17 mouse cellular contexts compared by ENCODE assay signal in the genomic region with DNA sequence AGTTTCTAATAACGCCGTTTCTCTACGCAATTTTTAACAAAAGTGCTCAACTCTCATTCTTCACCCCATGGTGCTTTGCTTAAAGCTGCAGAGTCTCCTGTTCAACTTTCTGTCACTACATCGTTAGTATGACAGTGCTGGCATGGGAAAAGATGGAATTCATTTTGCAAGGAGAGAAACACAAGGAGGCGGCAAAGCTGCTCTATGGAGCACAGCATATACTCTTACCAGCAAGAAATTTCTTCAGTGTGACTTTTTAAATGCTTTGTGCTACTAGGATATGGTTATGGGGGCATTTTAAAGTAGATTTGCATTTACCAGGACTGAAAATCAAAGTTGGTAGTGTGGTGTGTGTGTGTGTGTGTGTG. TPM values are rescaled to one million over a fixed set of nuclear protein-coding genes. Genes with fewer than 3 reads are reported as not detected.
DNase-seq lines count a peak whose midpoint lies in the region; ATAC-seq lines count a peak whose summit lies in the region.
"Had no signal": no experiment of that assay in that cellular context is flagged by ENCODE, and none has a peak within 500 bp of the region (broad histone marks: within the 10 kb centered on the region; RNA-seq: fewer than 3 reads in every experiment).

No protein-coding gene starts in this region.

- H3K9ac ChIP-seq in neural tube, embryonic 11.5 days (ENCODE audit: low read length): no peak overlapping the region
- H3K9ac ChIP-seq in hindbrain, embryonic 13.5 days: no peak overlapping the region
- H3K9ac ChIP-seq in midbrain, embryonic 15.5 days: peak overlapping the region; percentile 18; the same call in 1 of the 2 replicates
- H3K9ac ChIP-seq: embryonic facial prominence, embryonic 12.5 days; heart, embryonic 12.5 days; kidney, embryonic 15.5 days; limb, embryonic 12.5 days had no signal

- H3K36me3 ChIP-seq in neural tube, embryonic 11.5 days (ENCODE audit: control insufficient read depth, insufficient read depth, low read length): no peaks in the 10 kb centered on the region
- H3K36me3 ChIP-seq in hindbrain, embryonic 13.5 days: peaks cover 4% of the 10 kb centered on the region; the same call in 1 of the 2 replicates
- H3K36me3 ChIP-seq in midbrain, embryonic 15.5 days (replicated peaks): no peaks in the 10 kb centered on the region
- H3K36me3 ChIP-seq: embryonic facial prominence, embryonic 12.5 days; heart, embryonic 12.5 days; kidney, embryonic 15.5 days; limb, embryonic 12.5 days had no signal

- no peak for DNase-seq in neural tube, embryonic 11.5 days (ENCODE audit: low spot score)
- DNase-seq in neural tube, embryonic 10.5 days (ENCODE audit: extremely low spot score, low spot score): no peak
- DNase-seq in cerebellum, adult 11-12 months: no peak
- DNase-seq in right cerebral cortex, adult 18-20 months: no peak
- no peak for DNase-seq in layer of hippocampus, adult 9-10 months (ENCODE audit: low spot score)
- DNase-seq: adrenal gland, adult 2 months; gastrocnemius, postnatal 36 days; thymus, postnatal 36 days had no signal

- no peaks in the 10 kb centered on the region for H3K27me3 ChIP-seq in neural tube, embryonic 11.5 days (ENCODE audit: control insufficient read depth, insufficient read depth, low read length)
- H3K27me3 ChIP-seq in hindbrain, embryonic 13.5 days: no peaks in the 10 kb centered on the region
- no peaks in the 10 kb centered on the region for H3K27me3 ChIP-seq in midbrain, embryonic 15.5 days (replicated peaks)
- H3K27me3 ChIP-seq: embryonic facial prominence, embryonic 12.5 days; heart, embryonic 12.5 days; kidney, embryonic 15.5 days; limb, embryonic 12.5 days had no signal

- H3K4me1 ChIP-seq in neural tube, embryonic 11.5 days (ENCODE audit: control insufficient read depth, insufficient read depth, low read length): peaks cover 10% of the 10 kb centered on the region
- H3K4me1 ChIP-seq in hindbrain, embryonic 13.5 days (replicated peaks): peaks cover 38% of the 10 kb centered on the region
- H3K4me1 ChIP-seq in midbrain, embryonic 15.5 days: peaks cover 33% of the 10 kb centered on the region
- H3K4me1 ChIP-seq: heart, embryonic 12.5 days had no signal

- no peak overlapping the region for H3K4me3 ChIP-seq in neural tube, embryonic 11.5 days (ENCODE audit: low read depth, low read length)
- no peak overlapping the region for H3K4me3 ChIP-seq in hindbrain, embryonic 13.5 days
- H3K4me3 ChIP-seq in midbrain, embryonic 15.5 days: no peak overlapping the region
- H3K4me3 ChIP-seq: embryonic facial prominence, embryonic 12.5 days; heart, embryonic 12.5 days; kidney, embryonic 15.5 days; limb, embryonic 12.5 days; myocyte had no signal

- H3K4me2 ChIP-seq in neural tube, embryonic 11.5 days (ENCODE audit: low read depth): no peak overlapping the region; the same call in 1 of the 2 replicates
- H3K4me2 ChIP-seq in hindbrain, embryonic 13.5 days: peak overlapping the region; percentile 47
- H3K4me2 ChIP-seq in midbrain, embryonic 15.5 days: peak overlapping the region; percentile 44
- H3K4me2 ChIP-seq: embryonic facial prominence, embryonic 12.5 days; heart, embryonic 12.5 days; kidney, embryonic 15.5 days; limb, embryonic 12.5 days had no signal

- no peak for ATAC-seq in neural tube, embryonic 11.5 days (ENCODE audit: insufficient read depth, low FRiP score, low TSS enrichment)
- no peak for ATAC-seq in hindbrain, embryonic 13.5 days (ENCODE audit: low FRiP score)
- peak; percentile 32; the same call in 1 of the 2 replicates for ATAC-seq in midbrain, embryonic 15.5 days (replicated peaks)

- peak overlapping the region; percentile 70; the same call in 1 of the 2 replicates for H3K27ac ChIP-seq in neural tube, embryonic 11.5 days (ENCODE audit: low read depth, low read length)
- H3K27ac ChIP-seq in hindbrain, embryonic 13.5 days: peak overlapping the region; percentile 88
- H3K27ac ChIP-seq in midbrain, embryonic 15.5 days: peak overlapping the region; percentile 87
- H3K27ac ChIP-seq: embryonic facial prominence, embryonic 12.5 days; kidney, embryonic 15.5 days; limb, embryonic 12.5 days; macrophage; stomach, postnatal 0 days had no signal

- no peaks in the 10 kb centered on the region for H3K9me3 ChIP-seq in neural tube, embryonic 11.5 days (ENCODE audit: control insufficient read depth, low read length)
- H3K9me3 ChIP-seq in hindbrain, embryonic 13.5 days: no peaks in the 10 kb centered on the region
- no peaks in the 10 kb centered on the region for H3K9me3 ChIP-seq in midbrain, embryonic 15.5 days
- H3K9me3 ChIP-seq: embryonic facial prominence, embryonic 12.5 days; heart, embryonic 12.5 days; kidney, embryonic 15.5 days; limb, embryonic 12.5 days had no signal

- WGBS in neural tube, embryonic 11.5 days: 42% methylated on average over 5 of the region's 5 CpGs
- WGBS in hindbrain, embryonic 13.5 days: 27% methylated on average over 5 of the region's 5 CpGs
- WGBS in midbrain, embryonic 15.5 days: 9% methylated on average over 5 of the region's 5 CpGs

RNA-seq across cellular contexts. Expression of gene Galnt3, which starts 54.0 kb away (rescaled TPM):
- polyA plus RNA-seq in neural tube, embryonic 11.5 days (2014; fragmentation: Nextera tagmentation; extraction: Ambion mirVana): 0.34 and 0.45 TPM in 2 replicates
- 0.62 and 1.0 TPM in 2 replicates for polyA plus RNA-seq in hindbrain, embryonic 13.5 days (2015; fragmentation: Nextera tagmentation; extraction: Ambion mirVana)
- polyA plus RNA-seq in midbrain, embryonic 15.5 days (2015; fragmentation: Nextera tagmentation; extraction: Ambion mirVana): 1.6 and 2.0 TPM in 2 replicates
